Mouse (Mus musculus): ENCODE data around the gene Vegfc.

Gene Vegfc

DNA sequence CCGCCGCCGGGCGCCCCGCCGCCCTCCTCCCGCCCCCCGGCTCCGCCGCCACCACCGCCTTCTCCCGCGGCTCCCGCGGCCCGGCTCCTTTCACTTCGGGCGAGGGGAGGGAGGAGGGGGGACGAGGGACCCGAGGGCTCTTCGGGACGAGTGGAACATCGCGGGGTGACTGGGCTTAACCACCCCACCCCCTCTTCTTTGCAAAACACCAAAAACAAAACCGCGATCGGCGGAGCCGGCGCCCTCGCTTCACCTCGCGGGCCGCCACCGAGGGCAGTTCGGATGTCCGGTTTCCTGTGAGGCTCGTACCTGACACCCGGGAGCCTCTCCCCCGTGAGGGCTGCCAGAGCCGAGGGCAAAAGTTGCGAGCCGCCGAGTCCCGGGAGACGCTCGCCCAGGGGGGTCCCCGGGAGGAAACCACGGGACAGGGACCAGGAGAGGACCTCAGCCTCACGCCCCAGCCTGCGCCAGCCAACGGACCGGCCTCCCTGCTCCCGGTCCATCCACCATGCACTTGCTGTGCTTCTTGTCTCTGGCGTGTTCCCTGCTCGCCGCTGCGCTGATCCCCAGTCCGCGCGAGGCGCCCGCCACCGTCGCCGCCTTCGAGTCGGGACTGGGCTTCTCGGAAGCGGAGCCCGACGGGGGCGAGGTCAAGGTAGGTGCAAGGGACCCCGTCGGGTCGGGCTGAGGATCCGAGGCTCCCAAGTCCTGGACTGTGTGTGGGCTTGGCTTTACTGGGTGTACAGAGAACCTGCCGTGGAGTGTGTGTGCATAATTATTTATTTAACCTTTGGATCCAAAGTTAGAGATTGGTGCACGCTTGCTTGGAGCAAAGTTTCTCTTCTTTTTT, at the start of gene Vegfc:
Gene Vegfc, plus strand, starts transcription at position 336 of the 850 bp plus-strand sequence.
- peak; percentile 47 for DNase-seq

DNA sequence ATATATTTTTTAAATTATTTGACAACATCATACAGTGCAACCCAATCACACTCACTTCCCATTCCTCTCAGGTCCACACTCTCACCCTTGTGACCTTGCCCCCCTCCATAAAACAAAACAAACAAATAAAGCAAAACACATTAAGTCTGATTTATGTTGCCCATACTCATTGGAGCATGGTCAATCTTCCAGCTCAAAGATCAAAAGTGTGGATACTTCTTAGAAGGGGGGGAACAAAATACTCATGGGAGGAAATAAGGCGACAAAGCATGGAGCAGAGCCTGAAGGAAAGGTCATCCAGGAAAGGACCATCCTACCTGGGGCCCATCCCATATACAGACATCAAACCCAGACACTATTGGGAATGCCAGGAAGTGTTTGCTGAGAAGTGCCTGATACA, 42.8 kb upstream of the Vegfc start:
- DNase-seq: no peak

DNA sequence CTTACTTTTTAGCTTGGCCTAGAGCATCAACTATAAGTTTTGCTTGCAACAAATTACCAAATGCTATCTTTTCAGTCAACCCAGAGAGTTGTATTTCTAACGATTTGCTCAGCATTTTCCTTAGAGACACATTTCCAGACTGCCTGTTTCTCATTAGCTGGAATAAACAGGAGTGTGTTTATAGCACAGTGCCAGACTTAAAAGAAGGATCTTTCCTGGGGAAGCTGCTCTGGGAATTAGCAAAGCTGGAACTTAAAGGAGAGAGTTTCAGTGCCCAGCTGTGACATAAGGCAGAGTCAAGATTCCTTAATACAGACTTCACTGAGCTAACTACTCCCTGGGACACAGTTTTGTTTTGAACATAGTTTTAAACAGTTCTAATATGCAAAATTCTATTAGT, 34.8 kb upstream of the Vegfc start:
- no peak for DNase-seq

DNA sequence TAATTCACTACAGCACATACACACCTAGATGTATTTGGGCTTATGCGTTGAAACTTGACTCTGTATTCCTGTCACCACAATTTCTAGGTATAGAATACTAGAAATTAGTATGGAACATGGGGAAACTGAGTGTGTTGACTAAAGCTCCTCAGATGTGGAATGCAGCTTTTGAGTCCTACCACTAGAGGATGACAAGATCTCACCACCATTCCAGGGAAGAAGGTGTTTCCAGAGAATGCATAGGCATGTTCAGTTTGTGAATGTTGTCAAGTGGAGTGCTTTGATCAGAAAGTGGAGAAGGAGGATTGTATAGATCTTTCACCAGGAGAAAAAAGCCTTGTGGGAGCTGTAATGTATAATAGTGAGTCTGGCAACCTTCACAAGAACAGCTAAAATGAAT, 33.9 kb upstream of the Vegfc start:
- no peak for DNase-seq

DNA sequence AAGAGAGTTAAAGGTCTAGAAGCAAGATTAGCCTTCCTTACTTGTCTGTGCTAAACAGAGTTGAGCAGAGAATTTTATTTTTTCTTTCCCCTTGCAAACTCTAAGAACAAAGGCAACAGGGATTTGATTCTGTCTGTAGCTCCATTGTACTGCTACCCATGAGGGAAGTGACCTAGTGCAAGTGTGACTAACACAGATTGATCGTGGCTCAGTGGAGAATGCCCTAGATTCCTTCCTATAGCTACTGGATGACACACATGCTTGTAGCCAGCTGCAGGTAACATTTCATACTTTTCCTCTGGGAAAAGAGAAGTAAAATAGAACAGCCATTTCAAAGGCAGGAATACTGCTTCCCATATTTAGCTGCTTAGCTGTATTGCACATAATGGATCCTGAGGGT, 24.2 kb upstream of the Vegfc start:
- DNase-seq: no peak

DNA sequence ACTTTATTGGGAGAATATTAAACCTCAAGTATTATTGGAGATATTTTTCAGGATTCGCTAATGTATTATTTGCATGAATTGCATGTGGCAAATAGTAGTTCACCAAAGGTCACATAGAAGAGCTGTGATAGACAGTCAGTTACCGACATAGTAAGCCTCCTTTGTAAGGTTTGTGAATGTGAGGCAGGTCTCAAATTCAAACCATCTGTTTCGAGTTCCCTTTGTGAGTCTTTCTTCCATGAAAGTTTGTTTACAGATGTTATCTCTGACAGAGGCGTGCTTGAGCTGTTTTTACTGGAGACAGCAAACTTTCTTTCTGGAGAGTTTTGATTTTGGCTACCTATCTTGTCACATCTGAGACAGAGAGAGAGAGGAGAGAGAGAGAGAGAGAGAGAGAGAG, 11.9 kb upstream of the Vegfc start:
- no peak for DNase-seq

DNA sequence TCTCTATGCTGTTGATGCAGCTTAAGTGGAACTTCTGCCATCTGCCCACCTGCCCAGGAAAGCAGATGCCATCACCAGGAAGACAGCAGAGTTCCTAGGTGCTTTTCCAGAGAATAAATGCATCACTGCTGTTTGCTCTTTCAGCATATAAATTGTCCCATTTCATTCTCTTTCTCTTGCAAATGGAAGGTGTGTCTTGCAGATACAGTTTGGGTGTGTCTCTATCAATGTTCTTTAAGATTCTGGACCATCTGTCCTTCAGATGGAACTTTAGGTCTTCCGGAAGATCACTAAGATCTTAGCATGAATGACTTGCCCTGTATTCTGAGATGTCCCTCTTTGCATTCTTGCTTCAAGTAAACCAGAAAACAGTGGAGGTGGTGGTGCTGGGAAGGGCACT, 1.1 kb upstream of the Vegfc start:
- no peak for DNase-seq

DNA sequence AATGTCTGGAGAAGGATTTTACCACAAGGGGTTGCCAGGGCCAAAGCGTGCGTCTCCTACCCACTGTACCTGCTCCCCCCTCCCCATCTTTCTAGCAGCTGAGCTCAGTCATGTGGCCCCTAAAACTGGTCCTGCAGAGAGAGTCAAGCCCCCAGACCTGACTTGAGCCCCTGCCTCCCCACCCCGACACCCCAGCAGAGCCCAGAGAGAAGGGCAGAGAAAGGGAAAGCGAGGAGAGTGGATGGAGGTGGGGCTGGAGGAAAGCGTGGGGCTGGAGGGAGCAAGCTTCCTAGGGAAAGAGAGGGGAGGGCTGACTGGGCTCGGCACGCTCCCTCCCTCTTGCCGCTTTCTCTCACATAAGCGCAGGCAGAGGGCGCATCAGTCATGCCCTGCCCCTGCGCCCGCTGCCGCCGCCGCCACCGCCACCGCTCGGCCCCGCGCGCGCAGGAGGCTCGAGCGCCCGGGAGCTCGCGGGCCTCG, 575 bp upstream of the Vegfc start:
- peak; percentile 71 for DNase-seq

DNA sequence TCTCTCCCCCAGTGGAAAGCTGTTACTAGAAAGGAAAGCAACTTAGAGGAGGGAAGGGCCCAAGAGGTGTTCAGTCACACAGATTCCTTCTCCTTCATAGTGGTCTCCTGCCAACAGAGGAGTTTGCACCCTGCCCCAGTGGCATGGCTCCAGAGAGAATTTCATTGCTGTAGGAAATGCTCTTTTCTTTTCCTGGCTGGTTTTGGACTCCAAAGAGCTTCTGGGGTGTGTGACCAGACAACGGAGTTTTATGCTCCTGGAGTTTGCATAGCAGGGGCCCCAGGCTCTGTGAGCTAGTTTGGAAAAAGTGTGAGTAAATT, 675 bp downstream of the Vegfc start:
- DNase-seq: peak; percentile 15

DNA sequence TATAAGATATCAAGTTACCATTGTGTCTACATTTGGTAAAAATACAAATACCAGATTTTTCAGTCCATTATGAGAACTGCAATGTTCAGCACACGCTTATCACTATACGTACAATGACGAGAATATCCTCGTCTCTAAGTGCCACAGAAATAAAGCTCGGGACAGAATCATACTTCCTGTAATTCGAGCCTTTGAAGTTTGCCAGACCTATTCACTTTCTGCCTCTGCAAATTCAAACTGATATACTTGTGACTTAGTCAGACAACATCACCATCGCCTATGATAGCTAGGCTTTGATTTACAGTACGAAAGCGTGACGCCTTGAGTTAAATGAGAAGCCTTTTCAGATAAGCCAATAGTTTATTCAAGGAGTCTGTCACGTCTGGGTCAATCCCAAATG, 1.6 kb downstream of the Vegfc start:
- DNase-seq: no peak

DNA sequence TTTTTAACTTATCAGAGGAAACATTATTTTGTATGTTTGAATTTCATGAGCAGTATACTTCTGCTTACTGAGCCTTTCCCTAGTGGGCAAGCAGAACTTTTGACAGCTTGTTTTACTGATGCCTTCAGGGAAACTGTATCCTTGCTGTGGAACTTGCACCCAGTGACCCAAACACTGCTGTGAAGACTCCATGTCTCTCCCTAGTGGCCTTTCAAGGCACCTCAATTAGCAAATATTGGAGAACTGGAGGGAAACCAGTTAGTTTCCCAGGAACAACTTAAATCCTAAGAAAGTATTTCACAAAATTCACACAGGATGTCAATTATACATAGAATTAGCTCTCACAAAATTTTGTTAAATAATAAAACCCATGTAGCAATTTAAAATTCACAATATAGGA, 2.2 kb downstream of the Vegfc start:
- DNase-seq: peak; percentile 24

DNA sequence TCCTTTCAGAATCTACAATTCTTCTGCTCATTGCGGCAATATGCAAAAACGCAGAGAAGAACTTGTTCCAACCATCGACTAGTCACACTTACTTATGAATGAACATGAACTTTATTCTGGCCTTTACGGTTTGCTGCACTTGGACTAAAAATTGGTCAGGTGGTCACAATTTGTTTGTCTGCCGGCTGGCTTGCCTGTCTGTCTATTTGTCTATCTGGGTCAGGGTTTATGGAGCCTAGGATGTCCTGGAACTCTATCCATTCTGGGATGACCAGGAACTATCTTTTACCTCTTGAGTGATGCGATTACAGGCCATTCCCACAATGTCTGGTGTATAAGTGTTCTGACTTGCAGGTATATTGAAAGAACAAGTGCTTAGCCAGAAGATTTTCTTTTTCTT, 8.5 kb downstream of the Vegfc start:
- no peak for DNase-seq

DNA sequence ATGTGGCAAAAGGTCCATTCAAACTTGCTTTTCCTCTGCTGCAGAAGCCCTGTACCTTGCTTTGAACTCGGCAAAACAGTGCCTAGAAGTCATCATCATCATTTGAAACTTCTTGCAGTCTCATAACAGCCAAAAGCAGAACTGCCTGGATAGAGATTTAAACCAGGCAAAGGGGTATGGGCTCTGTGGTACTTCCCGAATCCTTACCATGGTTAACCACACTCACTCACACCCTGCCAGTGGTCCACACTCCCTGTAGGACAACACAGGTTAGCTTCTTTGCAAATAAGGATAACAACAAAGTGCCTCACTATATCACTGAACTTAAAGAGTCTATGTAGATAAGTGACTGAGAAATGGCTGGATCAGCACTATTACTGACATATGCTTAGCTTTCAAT, 9.7 kb downstream of the Vegfc start:
- no peak for DNase-seq

DNA sequence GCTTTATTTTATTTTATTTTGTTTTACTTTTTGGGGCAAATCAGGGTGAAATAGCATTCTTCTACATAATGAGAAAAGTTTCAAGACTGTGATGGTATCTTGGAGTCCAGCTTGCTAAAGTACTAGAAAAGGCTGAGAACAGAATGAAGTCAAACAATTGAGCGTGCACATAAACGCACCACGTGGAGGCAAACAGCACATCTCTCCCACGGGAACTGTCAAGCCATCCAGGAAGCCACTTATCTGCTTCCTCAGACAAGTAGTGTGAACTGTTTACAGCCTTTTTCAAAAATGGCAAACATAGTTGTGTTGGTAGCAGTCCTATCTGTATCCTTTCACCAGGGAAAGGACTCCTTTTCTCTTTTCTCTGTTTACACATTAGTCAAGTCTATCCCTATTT, 11.8 kb downstream of the Vegfc start:
- no peak for DNase-seq

DNA sequence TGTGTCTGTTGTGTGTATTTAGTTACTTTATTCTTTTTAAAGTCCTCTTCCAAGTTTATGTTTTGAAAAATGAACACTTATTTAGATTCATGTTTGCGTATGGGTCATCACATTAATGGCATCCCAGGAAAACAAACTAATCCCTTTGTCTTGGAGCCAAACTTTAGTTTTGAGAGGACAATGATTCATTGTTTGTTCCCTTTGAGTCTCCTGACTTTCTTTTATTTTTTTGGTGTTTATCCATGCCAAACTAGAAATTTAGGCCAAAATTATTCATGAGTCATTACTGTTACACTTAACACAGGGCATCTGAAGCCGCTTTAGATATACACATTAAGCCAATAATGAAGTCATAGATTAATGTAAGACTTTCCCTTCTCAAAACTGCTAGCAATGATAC, 12.5 kb downstream of the Vegfc start:
- no peak for DNase-seq

DNA sequence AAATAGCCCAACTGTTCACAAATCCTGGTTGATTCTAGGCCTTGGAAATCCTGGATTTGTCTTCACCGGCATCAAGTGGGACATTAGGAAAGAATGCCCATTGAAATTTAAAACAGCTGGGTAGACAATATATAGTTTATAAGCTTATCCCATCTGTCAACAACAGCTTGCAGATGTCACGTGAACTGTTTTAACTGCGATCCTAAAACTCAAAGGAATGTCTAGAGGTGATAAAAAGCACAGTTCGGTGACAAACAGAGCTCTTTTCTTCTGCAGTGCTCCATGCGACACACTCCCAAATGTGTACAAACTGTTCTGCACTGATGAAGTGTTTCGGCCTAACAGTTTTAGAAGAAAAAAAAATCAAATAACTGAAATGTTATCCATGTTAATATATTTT, 22.7 kb downstream of the Vegfc start:
- no peak for DNase-seq

DNA sequence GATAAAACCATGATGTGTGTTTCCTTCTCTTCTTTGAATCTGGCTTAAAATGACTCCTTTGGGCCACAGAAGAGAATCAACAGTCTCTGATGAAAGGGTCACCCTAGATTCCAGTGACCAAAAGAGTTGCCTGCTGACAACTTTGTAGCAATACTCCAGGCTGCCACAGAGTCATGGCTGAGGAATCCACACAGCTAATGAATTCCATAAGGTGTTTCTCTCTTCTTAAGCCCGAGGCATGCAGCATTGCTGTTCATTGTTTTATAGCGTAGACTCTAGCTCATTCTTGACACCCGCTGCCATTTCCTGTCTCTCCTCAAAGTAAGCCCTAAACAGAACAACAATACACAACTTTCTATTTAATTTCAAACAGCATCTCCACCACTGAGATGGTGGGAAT, 37.2 kb downstream of the Vegfc start:
- DNase-seq: no peak

DNA sequence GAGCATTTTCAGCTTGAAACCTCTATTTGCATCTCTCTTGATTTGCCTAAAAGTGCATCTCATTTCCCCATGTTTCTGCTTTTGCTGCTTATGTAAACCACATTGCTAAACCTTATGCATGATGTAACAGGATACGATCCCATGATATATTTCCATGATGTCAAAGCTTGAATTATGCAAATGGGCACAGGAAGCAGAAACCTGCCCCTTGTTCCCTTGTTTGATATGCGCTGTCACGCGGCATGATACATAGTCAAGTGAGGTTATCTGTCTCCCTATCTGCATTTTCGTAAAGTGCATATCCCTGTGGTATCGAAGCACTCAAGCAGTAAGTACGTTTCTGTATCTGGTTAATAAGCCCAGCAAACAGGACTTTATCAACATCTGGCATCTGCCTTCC, 42.7 kb downstream of the Vegfc start:
- DNase-seq: no peak

DNA sequence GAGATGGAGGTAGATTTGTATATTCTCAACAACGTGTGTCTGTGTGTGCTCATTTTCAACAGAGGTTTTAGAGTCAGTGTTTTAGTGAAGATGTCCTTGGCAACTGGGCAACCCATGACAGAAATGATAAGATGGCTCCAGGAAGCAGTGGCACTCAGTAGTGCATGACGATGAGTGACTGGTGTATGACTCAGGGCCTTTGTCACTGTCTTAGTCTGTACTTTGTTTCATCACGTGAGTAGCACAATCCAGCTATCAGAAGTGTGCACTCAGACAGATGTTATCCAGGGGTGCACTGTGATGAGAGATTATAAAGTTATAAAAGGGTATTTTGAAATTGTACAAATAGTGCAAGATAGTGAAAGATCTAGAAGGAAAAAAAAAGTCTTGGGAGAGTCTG, 44.5 kb downstream of the Vegfc start:
- no peak for DNase-seq

DNA sequence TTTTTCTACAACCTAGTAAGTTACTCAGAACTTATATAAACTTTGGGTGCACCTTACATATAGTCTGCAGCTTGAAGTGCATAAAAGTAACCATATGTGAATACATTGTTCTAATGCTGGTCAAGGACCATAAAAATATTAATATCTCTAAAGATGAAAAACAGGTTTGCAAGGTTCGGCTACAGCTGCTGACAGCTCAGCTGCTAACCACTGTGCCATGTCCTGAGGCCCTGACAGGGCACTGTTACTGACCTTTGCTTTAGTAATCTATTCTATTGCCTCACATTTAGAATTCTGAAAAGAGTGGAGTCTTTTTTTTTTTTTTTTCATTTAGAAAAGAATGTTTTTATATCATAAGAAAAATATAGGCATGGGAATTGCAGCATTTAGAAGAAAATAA, 44.9 kb downstream of the Vegfc start:
- no peak for DNase-seq

DNA sequence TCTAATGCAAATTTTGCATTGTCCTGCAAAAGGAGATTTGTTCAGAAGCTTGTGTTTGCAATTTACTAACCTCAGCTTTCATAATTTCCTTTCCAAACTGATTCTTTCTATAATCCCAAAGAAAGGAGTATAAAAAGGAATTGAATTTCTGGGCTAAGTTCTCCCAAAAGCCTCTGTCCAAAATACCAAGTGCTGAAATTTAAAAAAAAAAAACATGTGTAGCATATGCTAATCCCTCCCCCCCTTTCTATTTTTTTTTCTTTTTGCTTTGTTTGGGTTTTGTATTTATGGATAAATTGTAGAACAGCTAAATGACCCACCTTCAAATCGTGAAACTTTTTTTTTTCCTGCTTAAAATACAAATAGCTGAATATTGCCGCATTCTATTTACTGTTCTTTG, 53.2 kb downstream of the Vegfc start:
- no peak for DNase-seq

DNA sequence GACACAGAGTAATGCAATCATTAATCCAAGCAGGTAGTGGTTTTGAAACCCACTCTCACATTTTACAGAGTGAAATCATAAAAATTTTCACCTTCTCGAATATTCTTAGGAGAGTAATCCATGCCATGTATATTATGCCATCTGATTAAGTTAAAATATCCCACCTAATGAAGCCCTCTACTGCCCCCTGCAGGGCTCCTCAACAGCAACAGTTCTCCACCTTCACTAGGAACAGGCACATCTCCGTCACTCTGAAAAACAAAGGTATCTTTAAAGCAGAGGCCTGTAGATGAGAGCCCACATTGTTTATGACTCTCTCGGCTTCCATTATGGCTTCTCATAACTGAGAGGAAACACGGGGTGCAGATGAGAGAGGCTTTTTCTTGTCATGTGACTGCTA, 75.8 kb downstream of the Vegfc start:
- DNase-seq: peak; percentile 55

DNA sequence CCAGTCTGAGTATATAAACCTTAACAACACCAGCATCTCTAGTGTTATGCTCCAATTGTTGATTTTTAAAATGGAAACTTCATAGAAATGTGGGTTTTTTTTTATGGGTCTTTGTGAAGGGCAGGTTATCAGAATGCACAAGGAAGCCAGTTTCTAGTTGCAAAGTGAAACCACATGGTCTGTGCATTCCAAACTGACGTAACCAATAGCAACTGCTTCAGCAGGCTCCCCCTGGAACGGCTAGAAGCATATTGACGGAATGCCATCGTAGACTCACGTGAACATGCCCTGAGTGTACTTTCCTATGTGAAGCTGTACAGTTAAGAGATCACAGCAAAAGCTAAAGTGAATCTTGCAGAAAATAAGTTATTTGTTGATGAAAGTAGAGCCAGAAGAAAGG, 86.1 kb downstream of the Vegfc start:
- no peak for DNase-seq

DNA sequence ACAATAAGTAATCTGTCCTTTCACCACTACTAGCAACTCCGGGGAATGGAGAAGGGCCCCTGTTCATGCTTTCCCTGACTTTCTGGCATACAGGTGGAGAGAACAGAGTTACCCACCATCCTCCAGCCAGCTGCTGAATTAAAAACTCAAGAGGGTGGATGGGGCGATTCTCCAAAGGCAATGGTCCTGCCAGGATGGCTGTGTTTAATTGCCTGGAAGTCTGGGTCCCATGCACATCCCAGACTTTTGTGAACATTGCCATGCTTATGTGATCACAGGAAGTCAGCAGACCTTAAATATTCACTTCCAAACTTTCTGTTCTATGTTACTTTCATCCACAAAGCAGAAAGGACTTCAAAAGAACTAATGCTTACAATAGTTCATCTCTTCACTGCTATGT, 107.9 kb downstream of the Vegfc start:
- DNase-seq: no peak

DNA sequence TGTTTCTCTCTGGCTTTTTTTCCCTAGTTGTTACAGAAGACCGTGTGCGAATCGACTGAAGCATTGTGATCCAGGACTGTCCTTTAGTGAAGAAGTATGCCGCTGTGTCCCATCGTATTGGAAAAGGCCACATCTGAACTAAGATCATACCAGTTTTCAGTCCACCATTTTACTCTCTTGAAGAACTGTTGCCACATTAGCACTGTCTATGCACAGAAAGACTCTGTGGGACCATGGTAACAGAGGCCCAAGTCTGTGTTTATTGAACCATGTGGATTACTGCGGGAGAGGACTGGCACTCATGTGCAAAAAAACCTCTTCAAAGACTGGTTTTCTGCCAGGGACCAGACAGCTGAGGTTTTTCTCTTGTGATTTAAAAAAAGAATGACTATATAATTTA, 108.5 kb downstream of the Vegfc start:
- DNase-seq: no peak
